Mouse (Mus musculus) hindbrain, embryonic 13.5 days (tissue): Measurements from ENCODE around the gene Dalrd3. TPM values are rescaled to one million over a fixed set of nuclear protein-coding genes. Genes with fewer than 3 reads are reported as not detected.

ENCODE experiments used
- ATAC-seq: fragments of 200-750 bp; cut with Nextera tagmentation; 2 replicates; pipeline ENCODE4 v1.8.0; 2017; ENCODE audit warnings: moderate TSS enrichment; ENCODE audit not compliant: low FRiP score
- H3K27ac ChIP-seq: fragments of 300-500 bp; sonication (generic); 2 replicates; pipeline ENCODE4 v1.5.1; 2015; ENCODE audit warnings: inconsistent platforms, mild to moderate bottlenecking, moderate library complexity
- H3K27me3 ChIP-seq: fragments of 300-500 bp; sonication (generic); 2 replicates; pipeline ENCODE4 v1.6.1; 2015; ENCODE audit warnings: mild to moderate bottlenecking, inconsistent platforms
- H3K36me3 ChIP-seq: fragments of 300-500 bp; sonication (generic); 2 replicates; pipeline ENCODE4 v1.6.1; 2015; ENCODE audit warnings: mild to moderate bottlenecking, inconsistent platforms
- H3K4me1 ChIP-seq: fragments of 300-500 bp; sonication (generic); replicated peaks from 2 replicates; pipeline ENCODE4 v1.6.1; 2015; ENCODE audit warnings: inconsistent platforms
- H3K4me2 ChIP-seq: fragments of 300-500 bp; sonication (generic); 2 replicates; pipeline ENCODE4 v1.6.1; 2015; ENCODE audit warnings: inconsistent platforms, mild to moderate bottlenecking, moderate library complexity
- H3K4me3 ChIP-seq: fragments of 300-500 bp; sonication (generic); 2 replicates; pipeline ENCODE4 v1.5.1; 2015; ENCODE audit warnings: mild to moderate bottlenecking, inconsistent platforms
- H3K9ac ChIP-seq: fragments of 300-500 bp; sonication (generic); 2 replicates; pipeline ENCODE4 v1.6.1; 2015; ENCODE audit warnings: mild to moderate bottlenecking, inconsistent platforms
- H3K9me3 ChIP-seq: fragments of 300-500 bp; sonication (generic); 2 replicates; pipeline ENCODE4 v1.6.1; 2016; ENCODE audit warnings: inconsistent platforms
- WGBS: fragments of 180-500 bp; shearing (Covaris S2); methylation state at CpG from one replicate; pipeline ENCODE4 v1.1.7; 2015; 5-methylcytosine and 5-hydroxymethylcytosine counted together
- polyA plus RNA-seq: library from polyadenylated mRNA; unstranded; fragments of >200 nt; fragmentation: Nextera tagmentation; extraction: Ambion mirVana; gene quantifications from 2 replicates; pipeline ENCODE4 v1.2.1, GENCODE M21; 2015

Gene Dalrd3
- polyA plus RNA-seq, 1 experiment from 2014 or later: 285 TPM

GRCm38 (mm10) chr9:108564131-108564530 is 5.6 kb upstream of the Dalrd3 start:
- ATAC-seq: no peak
- H3K27ac ChIP-seq: no peak overlapping the region
- no peaks in the 10 kb centered on the region for H3K9me3 ChIP-seq
- peaks cover 48% of the 10 kb centered on the region for H3K36me3 ChIP-seq
- H3K4me1 ChIP-seq: peaks cover 45% of the 10 kb centered on the region
- no peaks in the 10 kb centered on the region for H3K27me3 ChIP-seq
- H3K9ac ChIP-seq: no peak overlapping the region
- no peak overlapping the region for H3K4me3 ChIP-seq
- 91% methylated on average over 7 of the region's 7 CpGs for WGBS
- H3K4me2 ChIP-seq: no peak overlapping the region

- no peaks in the 10 kb centered on the region for H3K27me3 ChIP-seq
- H3K4me1 ChIP-seq: peaks cover 58% of the 10 kb centered on the region
- H3K4me3 ChIP-seq: peak overlapping the region; percentile 78
- peak overlapping the region; percentile 89 for H3K9ac ChIP-seq
- ATAC-seq: no peak
- peak overlapping the region; percentile 99 for H3K27ac ChIP-seq
- H3K9me3 ChIP-seq: no peaks in the 10 kb centered on the region
- 12% methylated on average over 35 of the region's 35 CpGs for WGBS
- peaks cover 48% of the 10 kb centered on the region for H3K36me3 ChIP-seq
- peak overlapping the region; percentile 96 for H3K4me2 ChIP-seq
These were observed 3.5 kb upstream of the Dalrd3 start for GRCm38 (mm10) chr9:108565881-108566814.

GRCm38 (mm10) chr9:108566815-108567776 is 2.6 kb upstream of the Dalrd3 start, which contains the start of gene Ndufaf3:
Gene Ndufaf3, minus strand, starts transcription at chr9:108567434.
- no peaks in the 10 kb centered on the region for H3K27me3 ChIP-seq
- H3K4me2 ChIP-seq: peak within 1 kb of the TSS; percentile 96
- no peaks in the 10 kb centered on the region for H3K9me3 ChIP-seq
- WGBS: under 1% methylated on average over 73 of the region's 73 CpGs
- peak within 1 kb of the TSS; percentile 99 for H3K27ac ChIP-seq
- peaks cover 52% of the 10 kb centered on the region for H3K36me3 ChIP-seq
- H3K4me1 ChIP-seq: peaks cover 49% of the 10 kb centered on the region
- peak; percentile 85 for ATAC-seq
- peak within 1 kb of the TSS; percentile 89 for H3K9ac ChIP-seq
- peak within 1 kb of the TSS; percentile 78 for H3K4me3 ChIP-seq

- H3K9ac ChIP-seq: peak overlapping the region; percentile 89
- H3K9me3 ChIP-seq: no peaks in the 10 kb centered on the region
- no peaks in the 10 kb centered on the region for H3K27me3 ChIP-seq
- peak overlapping the region; percentile 96 for H3K4me2 ChIP-seq
- no peak for ATAC-seq
- H3K27ac ChIP-seq: peak overlapping the region; percentile 99
- peak overlapping the region; percentile 78 for H3K4me3 ChIP-seq
- H3K36me3 ChIP-seq: peaks cover 53% of the 10 kb centered on the region
- peaks cover 49% of the 10 kb centered on the region for H3K4me1 ChIP-seq
- WGBS: 13% methylated on average over 18 of the region's 18 CpGs
These were observed 1.7 kb upstream of the Dalrd3 start for GRCm38 (mm10) chr9:108567931-108568419.

- ATAC-seq: no peak
- Histone ChIP-seq H3K4me2 (peak overlapping the region; percentile 96), H3K27me3 (no peaks in the 10 kb centered on the region), H3K27ac (no peak overlapping the region), H3K36me3 (peaks cover 54% of the 10 kb centered on the region), H3K9me3 (no peaks in the 10 kb centered on the region), H3K4me3 (peak overlapping the region; percentile 78; the same call in 1 of the 2 replicates), H3K9ac (peak overlapping the region; percentile 89), H3K4me1 (peaks cover 53% of the 10 kb centered on the region)
- 80% methylated on average over 17 of the region's 17 CpGs for whole genome bisulfite sequencing
These were observed 1.2 kb upstream of the Dalrd3 start for GRCm38 (mm10) chr9:108568511-108568921.

GRCm38 (mm10) chr9:108570207-108570896 is 666 bp downstream of the Dalrd3 start:
- Histone ChIP-seq H3K27ac (peak overlapping the region; percentile 83), H3K9me3 (no peaks in the 10 kb centered on the region), H3K27me3 (no peaks in the 10 kb centered on the region), H3K4me2 (peak overlapping the region; percentile 98), H3K36me3 (peaks cover 54% of the 10 kb centered on the region), H3K4me1 (peaks cover 72% of the 10 kb centered on the region), H3K9ac (peak overlapping the region; percentile 77), H3K4me3 (peak overlapping the region; percentile 63)
- under 1% methylated on average over 40 of the region's 40 CpGs for WGBS
- no peak for ATAC-seq

GRCm38 (mm10) chr9:108571401-108571973 is 1.8 kb downstream of the Dalrd3 start:
- no peak overlapping the region for H3K9ac ChIP-seq
- H3K36me3 ChIP-seq: peaks cover 59% of the 10 kb centered on the region
- no peaks in the 10 kb centered on the region for H3K27me3 ChIP-seq
- no peak overlapping the region for H3K4me2 ChIP-seq
- WGBS: 96% methylated on average over 16 of the region's 16 CpGs
- no peak for ATAC-seq
- no peak overlapping the region for H3K4me3 ChIP-seq
- no peaks in the 10 kb centered on the region for H3K9me3 ChIP-seq
- H3K27ac ChIP-seq: no peak overlapping the region
- peaks cover 72% of the 10 kb centered on the region for H3K4me1 ChIP-seq

- no peak for ATAC-seq
- Histone ChIP-seq H3K27ac (no peak overlapping the region), H3K36me3 (peaks cover 60% of the 10 kb centered on the region), H3K27me3 (no peaks in the 10 kb centered on the region), H3K4me2 (no peak overlapping the region), H3K9ac (no peak overlapping the region), H3K9me3 (no peaks in the 10 kb centered on the region), H3K4me3 (no peak overlapping the region), H3K4me1 (peaks cover 81% of the 10 kb centered on the region)
- 86% methylated on average over 10 of the region's 10 CpGs for WGBS
These were observed 2.6 kb downstream of the Dalrd3 start for GRCm38 (mm10) chr9:108572321-108572720.

- peaks cover 60% of the 10 kb centered on the region for H3K36me3 ChIP-seq
- peaks cover 74% of the 10 kb centered on the region for H3K4me1 ChIP-seq
- peak overlapping the region; percentile 48; the same call in 1 of the 2 replicates for H3K27ac ChIP-seq
- H3K9me3 ChIP-seq: no peaks in the 10 kb centered on the region
- no peak overlapping the region for H3K4me3 ChIP-seq
- H3K9ac ChIP-seq: peak overlapping the region; percentile 59
- WGBS: 57% methylated on average over 26 of the region's 26 CpGs
- H3K4me2 ChIP-seq: peak overlapping the region; percentile 94; the same call in 1 of the 2 replicates
- H3K27me3 ChIP-seq: no peaks in the 10 kb centered on the region
- ATAC-seq: no peak
These were observed 4.3 kb downstream of the Dalrd3 start for GRCm38 (mm10) chr9:108573774-108574690.

GRCm38 (mm10) chr9:108574921-108575320 is 5.2 kb downstream of the Dalrd3 start:
- ATAC-seq: no peak
- 82% methylated on average over 12 of the region's 12 CpGs for WGBS
- H3K27ac ChIP-seq: peak overlapping the region; percentile 53; the same call in 1 of the 2 replicates
- peaks cover 60% of the 10 kb centered on the region for H3K36me3 ChIP-seq
- H3K9me3 ChIP-seq: no peaks in the 10 kb centered on the region
- peaks cover 76% of the 10 kb centered on the region for H3K4me1 ChIP-seq
- H3K27me3 ChIP-seq: peaks cover 3% of the 10 kb centered on the region; the same call in 1 of the 2 replicates
- H3K4me2 ChIP-seq: peak overlapping the region; percentile 94
- H3K9ac ChIP-seq: peak overlapping the region; percentile 59
- H3K4me3 ChIP-seq: peak overlapping the region; percentile 12
